Mouse (Mus musculus) liver, embryonic 15.5 days (tissue): ENCODE results near the gene Pak6. TPM values are rescaled to one million over a fixed set of nuclear protein-coding genes. Genes with fewer than 3 reads are reported as not detected.

ENCODE experiments used
- ATAC-seq: fragments of 200-750 bp; cut with Nextera tagmentation; 2 replicates; pipeline ENCODE4 v1.8.0; 2017; ENCODE audit warnings: moderate number of reproducible peaks, mild to moderate bottlenecking, moderate library complexity; ENCODE audit not compliant: insufficient read depth
- H3K27ac ChIP-seq: fragments of 300-500 bp; sonication (generic); replicated peaks from 2 replicates; pipeline ENCODE4 v1.5.1; 2015; ENCODE audit warnings: mild to moderate bottlenecking, inconsistent platforms
- H3K27me3 ChIP-seq: fragments of 300-500 bp; sonication (generic); 2 replicates; pipeline ENCODE4 v1.6.1; 2015; ENCODE audit warnings: mild to moderate bottlenecking, inconsistent platforms
- H3K36me3 ChIP-seq: fragments of 300-500 bp; sonication (generic); replicated peaks from 2 replicates; pipeline ENCODE4 v1.6.1; 2015; ENCODE audit warnings: moderate library complexity, mild to moderate bottlenecking, inconsistent platforms
- H3K4me1 ChIP-seq: fragments of 300-500 bp; sonication (generic); replicated peaks from 2 replicates; pipeline ENCODE4 v1.6.1; 2015; ENCODE audit warnings: inconsistent platforms
- H3K4me2 ChIP-seq: fragments of 300-500 bp; sonication (generic); 2 replicates; pipeline ENCODE4 v1.6.1; 2015; ENCODE audit warnings: moderate library complexity, mild to moderate bottlenecking, inconsistent platforms
- H3K4me3 ChIP-seq: fragments of 300-500 bp; sonication (generic); replicated peaks from 2 replicates; pipeline ENCODE4 v1.5.1; 2015; ENCODE audit warnings: mild to moderate bottlenecking, inconsistent platforms
- H3K9ac ChIP-seq: fragments of 300-500 bp; sonication (generic); 2 replicates; pipeline ENCODE4 v1.6.1; 2015; ENCODE audit warnings: moderate library complexity, mild to moderate bottlenecking, inconsistent platforms
- H3K9me3 ChIP-seq: fragments of 300-500 bp; sonication (generic); replicated peaks from 2 replicates; pipeline ENCODE4 v1.6.1; 2016; ENCODE audit warnings: inconsistent platforms
- WGBS: fragments of 180-500 bp; shearing (Covaris S2); methylation state at CpG from one replicate; pipeline ENCODE4 v1.1.7; 2015; ENCODE audit warnings: mixed read lengths; ENCODE audit not compliant: insufficient replicate concordance; 5-methylcytosine and 5-hydroxymethylcytosine counted together
- polyA plus RNA-seq: library from polyadenylated mRNA; unstranded; fragments of >200 nt; fragmentation: Nextera tagmentation; extraction: Ambion mirVana; gene quantifications from 2 replicates; pipeline ENCODE4 v1.2.1, GENCODE M21; 2015

The Pak6 gene
- polyA plus RNA-seq, 1 experiment from 2014 or later: 0.45 TPM

- Histone ChIP-seq H3K4me2 (no peak overlapping the region), H3K9ac (no peak overlapping the region), H3K9me3 (no peaks in the 10 kb centered on the region), H3K27me3 (peaks cover 25% of the 10 kb centered on the region), H3K27ac (no peak overlapping the region), H3K36me3 (no peaks in the 10 kb centered on the region), H3K4me3 (no peak overlapping the region), H3K4me1 (peaks cover 57% of the 10 kb centered on the region)
- no peak for ATAC-seq
- WGBS: 81% methylated on average over 4 of the region's 4 CpGs
These were observed 2.5 kb downstream of the Pak6 start for GRCm38 (mm10) chr2:118665616-118666015.

GRCm38 (mm10) chr2:118667181-118667580 lies 4.1 kb downstream of the Pak6 start:
- Histone ChIP-seq H3K9ac (no peak overlapping the region), H3K4me3 (no peak overlapping the region), H3K4me1 (peaks cover 41% of the 10 kb centered on the region), H3K9me3 (no peaks in the 10 kb centered on the region), H3K27me3 (peaks cover 33% of the 10 kb centered on the region), H3K4me2 (no peak overlapping the region), H3K27ac (no peak overlapping the region), H3K36me3 (no peaks in the 10 kb centered on the region)
- no peak for ATAC-seq
- 60% methylated on average over 5 of the region's 5 CpGs for WGBS

GRCm38 (mm10) chr2:118669245-118669644 lies 6.1 kb downstream of the Pak6 start:
- ATAC-seq: no peak
- Histone ChIP-seq H3K4me2 (no peak overlapping the region), H3K36me3 (no peaks in the 10 kb centered on the region), H3K27ac (no peak overlapping the region), H3K4me1 (peaks cover 20% of the 10 kb centered on the region), H3K9ac (no peak overlapping the region), H3K9me3 (no peaks in the 10 kb centered on the region), H3K4me3 (no peak overlapping the region), H3K27me3 (peaks cover 38% of the 10 kb centered on the region)
- 66% methylated on average over 6 of the region's 6 CpGs for WGBS

- Histone ChIP-seq H3K27ac (no peak overlapping the region), H3K9me3 (no peaks in the 10 kb centered on the region), H3K4me1 (peaks cover 16% of the 10 kb centered on the region; the same call in 1 of the 2 replicates), H3K4me2 (no peak overlapping the region), H3K9ac (no peak overlapping the region), H3K4me3 (no peak overlapping the region), H3K27me3 (peaks cover 41% of the 10 kb centered on the region), H3K36me3 (no peaks in the 10 kb centered on the region)
- ATAC-seq: no peak
- WGBS: 39% methylated on average over 2 of the region's 2 CpGs
These were observed 6.7 kb downstream of the Pak6 start for GRCm38 (mm10) chr2:118669785-118670184.

GRCm38 (mm10) chr2:118671728-118672127 lies 8.6 kb downstream of the Pak6 start:
- WGBS: 57% methylated on average over 1 of the region's 1 CpGs
- H3K4me2 ChIP-seq: no peak overlapping the region
- peaks cover 11% of the 10 kb centered on the region for H3K4me1 ChIP-seq
- H3K27ac ChIP-seq: no peak overlapping the region
- H3K4me3 ChIP-seq: no peak overlapping the region
- ATAC-seq: no peak
- no peak overlapping the region for H3K9ac ChIP-seq
- H3K9me3 ChIP-seq: no peaks in the 10 kb centered on the region
- H3K27me3 ChIP-seq: peaks cover 55% of the 10 kb centered on the region
- no peaks in the 10 kb centered on the region for H3K36me3 ChIP-seq

GRCm38 (mm10) chr2:118673686-118674465 lies 10.8 kb downstream of the Pak6 start:
- Histone ChIP-seq H3K27me3 (peaks cover 77% of the 10 kb centered on the region), H3K9me3 (no peaks in the 10 kb centered on the region)
- WGBS: 36% methylated on average over 15 of the region's 15 CpGs

GRCm38 (mm10) chr2:118674500-118674899 lies 11.4 kb downstream of the Pak6 start:
- WGBS: 22% methylated on average over 7 of the region's 7 CpGs
- Histone ChIP-seq H3K36me3 (no peaks in the 10 kb centered on the region), H3K4me2 (no peak overlapping the region), H3K9me3 (no peaks in the 10 kb centered on the region), H3K9ac (no peak overlapping the region), H3K4me1 (peaks cover 17% of the 10 kb centered on the region), H3K27me3 (peaks cover 83% of the 10 kb centered on the region), H3K27ac (no peak overlapping the region), H3K4me3 (no peak overlapping the region)
- ATAC-seq: no peak

More at GRCm38 (mm10) chr2:118673686-118674465, 10.8 kb downstream of the Pak6 start:
- Histone ChIP-seq H3K9ac (no peak overlapping the region), H3K36me3 (no peaks in the 10 kb centered on the region), H3K27ac (no peak overlapping the region), H3K4me2 (no peak overlapping the region), H3K4me3 (no peak overlapping the region), H3K4me1 (peaks cover 17% of the 10 kb centered on the region)
- ATAC-seq: no peak

GRCm38 (mm10) chr2:118676839-118677741 lies 14.0 kb downstream of the Pak6 start:
- WGBS: 2% methylated on average over 89 of the region's 89 CpGs

GRCm38 (mm10) chr2:118677817-118678216 lies 14.7 kb downstream of the Pak6 start:
- no peaks in the 10 kb centered on the region for H3K36me3 ChIP-seq
- H3K4me1 ChIP-seq: peaks cover 21% of the 10 kb centered on the region
- peak; percentile 32; the same call in 1 of the 2 replicates for ATAC-seq
- H3K27me3 ChIP-seq: peaks cover 86% of the 10 kb centered on the region
- no peaks in the 10 kb centered on the region for H3K9me3 ChIP-seq
- no peak overlapping the region for H3K27ac ChIP-seq
- H3K4me3 ChIP-seq: peak overlapping the region; percentile 56
- H3K9ac ChIP-seq: 0 out of 2 replicates have a peak overlapping the region, but pooled peaks have one; percentile 35
- H3K4me2 ChIP-seq: peak overlapping the region; percentile 89
- WGBS: 13% methylated on average over 4 of the region's 4 CpGs

More at GRCm38 (mm10) chr2:118676839-118677741, 14.0 kb downstream of the Pak6 start:
- H3K9ac ChIP-seq: peak overlapping the region; percentile 35; the same call in 1 of the 2 replicates
- peak overlapping the region; percentile 89 for H3K4me2 ChIP-seq
- peaks cover 86% of the 10 kb centered on the region for H3K27me3 ChIP-seq
- peaks cover 17% of the 10 kb centered on the region for H3K4me1 ChIP-seq
- H3K27ac ChIP-seq: no peak overlapping the region
- ATAC-seq: peak; percentile 40; the same call in 1 of the 2 replicates
- H3K4me3 ChIP-seq: peak overlapping the region; percentile 56
- no peaks in the 10 kb centered on the region for H3K9me3 ChIP-seq
- no peaks in the 10 kb centered on the region for H3K36me3 ChIP-seq

- 63% methylated on average over 3 of the region's 3 CpGs for WGBS
- Histone ChIP-seq H3K9ac (no peak overlapping the region), H3K4me1 (peaks cover 21% of the 10 kb centered on the region), H3K9me3 (no peaks in the 10 kb centered on the region), H3K4me2 (no peak overlapping the region), H3K36me3 (no peaks in the 10 kb centered on the region), H3K27ac (no peak overlapping the region), H3K27me3 (peaks cover 73% of the 10 kb centered on the region), H3K4me3 (no peak overlapping the region)
- ATAC-seq: no peak
These were observed 16.5 kb downstream of the Pak6 start for GRCm38 (mm10) chr2:118679577-118679976.

- peaks cover 60% of the 10 kb centered on the region for H3K27me3 ChIP-seq
- no peak overlapping the region for H3K9ac ChIP-seq
- 82% methylated on average over 6 of the region's 6 CpGs for WGBS
- H3K4me3 ChIP-seq: no peak overlapping the region
- ATAC-seq: no peak
- no peak overlapping the region for H3K27ac ChIP-seq
- H3K36me3 ChIP-seq: no peaks in the 10 kb centered on the region
- no peak overlapping the region for H3K4me2 ChIP-seq
- H3K9me3 ChIP-seq: no peaks in the 10 kb centered on the region
- H3K4me1 ChIP-seq: peaks cover 21% of the 10 kb centered on the region
These were observed 17.8 kb downstream of the Pak6 start for GRCm38 (mm10) chr2:118680926-118681325.
